Mouse (Mus musculus) neural tube, embryonic 14.5 days (tissue): ENCODE data around the gene Tmem167b. TPM values are rescaled to one million over a fixed set of nuclear protein-coding genes. Genes with fewer than 3 reads are reported as not detected.
"Not testable (repeated sequence)": the region's sequence is repeated elsewhere in the genome, so short reads cannot be mapped to it uniquely, and the experiment has no call there.

ENCODE experiments used
- ATAC-seq: fragments of 200-750 bp; cut with Nextera tagmentation; 2 replicates; pipeline ENCODE4 v1.8.0; 2017; ENCODE audit warnings: low read depth, mild to moderate bottlenecking, moderate TSS enrichment, moderate library complexity
- H3K27ac ChIP-seq: fragments of 300-500 bp; sonication (generic); 2 replicates; pipeline ENCODE4 v1.5.1; 2014; ENCODE audit warnings: low read depth, mild to moderate bottlenecking, control low read depth, low read length, moderate library complexity, mixed read lengths
- H3K27me3 ChIP-seq: fragments of 300-500 bp; sonication (generic); 2 replicates; pipeline ENCODE4 v1.6.1; 2014; ENCODE audit warnings: low read length; ENCODE audit not compliant: control insufficient read depth, insufficient read depth
- H3K36me3 ChIP-seq: fragments of 300-500 bp; sonication (generic); 2 replicates; pipeline ENCODE4 v1.6.1; 2014; ENCODE audit warnings: low read length, mixed read lengths; ENCODE audit not compliant: control insufficient read depth, insufficient read depth
- H3K4me1 ChIP-seq: fragments of 300-500 bp; sonication (generic); 2 replicates; pipeline ENCODE4 v1.6.1; 2014; ENCODE audit warnings: low read length; ENCODE audit not compliant: control insufficient read depth, insufficient read depth
- H3K4me2 ChIP-seq: fragments of 300-500 bp; sonication (generic); 2 replicates; pipeline ENCODE4 v1.6.1; 2014; ENCODE audit warnings: mild to moderate bottlenecking, low read depth, low read length, control low read depth
- H3K4me3 ChIP-seq: fragments of 300-500 bp; sonication (generic); 2 replicates; pipeline ENCODE4 v1.5.1; 2014; ENCODE audit warnings: low read depth, low read length, control low read depth, mixed read lengths
- H3K9ac ChIP-seq: fragments of 300-500 bp; sonication (generic); replicated peaks from 2 replicates; pipeline ENCODE4 v1.6.1; 2014; ENCODE audit warnings: low read depth, mild to moderate bottlenecking, control low read depth, low read length, mixed read lengths
- H3K9me3 ChIP-seq: fragments of 300-500 bp; sonication (generic); 2 replicates; pipeline ENCODE4 v1.6.1; 2016; ENCODE audit warnings: low read length; ENCODE audit not compliant: control insufficient read depth
- WGBS: fragments of 180-500 bp; shearing (Covaris S2); extraction: QIAGEN DNeasy Blood & Tissue Kit; methylation state at CpG from one replicate; pipeline ENCODE4 v1.1.7; 2014; 5-methylcytosine and 5-hydroxymethylcytosine counted together
- polyA plus RNA-seq: library from polyadenylated mRNA; unstranded; fragments of >200 nt; fragmentation: Nextera tagmentation; extraction: Ambion mirVana; gene quantifications from 2 replicates; pipeline ENCODE4 v1.2.1, GENCODE M21; 2014

Tmem167b gene
- polyA plus RNA-seq, 1 experiment from 2014 or later: 47.1 TPM

DNA sequence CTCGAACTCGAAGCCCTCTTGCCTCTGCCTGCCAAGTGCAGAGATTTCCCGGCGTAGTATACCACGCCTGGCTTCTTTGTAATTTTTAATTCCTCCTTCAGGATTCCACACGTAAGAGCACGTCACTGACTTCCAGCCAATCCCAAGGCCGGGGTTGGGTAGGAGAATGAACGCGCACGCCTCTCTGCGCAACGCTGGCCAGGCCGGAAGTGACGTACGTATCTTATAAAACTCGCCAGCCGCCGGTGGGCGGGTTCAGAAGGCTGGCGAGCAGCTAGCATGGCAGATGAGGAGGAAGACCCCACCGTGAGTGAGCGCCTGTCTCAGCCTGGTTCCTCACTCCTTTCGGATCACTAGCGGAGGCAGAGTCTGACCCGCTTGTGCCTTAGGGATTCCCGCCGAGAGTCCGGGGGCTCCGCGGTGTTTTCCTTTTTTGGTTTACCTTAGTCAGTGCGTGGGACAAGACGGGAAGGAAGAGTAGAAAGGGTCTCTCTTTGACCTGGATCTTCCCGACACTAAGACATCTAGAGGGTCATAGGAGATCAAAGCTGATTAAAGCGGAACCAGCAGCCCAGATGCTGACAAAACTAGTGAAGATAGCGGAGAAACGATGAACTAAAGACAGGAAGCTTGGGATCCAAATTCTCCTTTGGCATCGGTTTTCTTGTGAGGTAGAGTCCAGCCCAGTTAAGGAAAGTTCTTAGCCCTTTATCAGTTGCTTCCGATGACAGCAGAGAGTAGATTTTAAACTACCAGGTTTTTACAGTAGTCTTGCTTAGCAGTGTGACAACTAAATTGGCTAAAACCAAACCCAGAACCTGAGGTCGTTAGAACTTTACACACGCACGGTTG, 9.4 kb upstream of the Tmem167b start, which contains the start of gene Taf13:
TSS of gene Taf13 (plus strand) at position 256 of the 852 bp plus-strand sequence.
- H3K9ac ChIP-seq: peak within 1 kb of the TSS; percentile 72
- under 1% methylated on average over 42 of the region's 42 CpGs for WGBS
- H3K27me3 ChIP-seq: no peaks in the 10 kb centered on the region
- H3K36me3 ChIP-seq: no peaks in the 10 kb centered on the region
- no peaks in the 10 kb centered on the region for H3K9me3 ChIP-seq
- H3K4me2 ChIP-seq: peak within 1 kb of the TSS; percentile 67
- peak within 1 kb of the TSS; percentile 66 for H3K27ac ChIP-seq
- H3K4me3 ChIP-seq: peak within 1 kb of the TSS; percentile 58
- ATAC-seq: peak; percentile 98
- peaks cover 16% of the 10 kb centered on the region for H3K4me1 ChIP-seq

DNA sequence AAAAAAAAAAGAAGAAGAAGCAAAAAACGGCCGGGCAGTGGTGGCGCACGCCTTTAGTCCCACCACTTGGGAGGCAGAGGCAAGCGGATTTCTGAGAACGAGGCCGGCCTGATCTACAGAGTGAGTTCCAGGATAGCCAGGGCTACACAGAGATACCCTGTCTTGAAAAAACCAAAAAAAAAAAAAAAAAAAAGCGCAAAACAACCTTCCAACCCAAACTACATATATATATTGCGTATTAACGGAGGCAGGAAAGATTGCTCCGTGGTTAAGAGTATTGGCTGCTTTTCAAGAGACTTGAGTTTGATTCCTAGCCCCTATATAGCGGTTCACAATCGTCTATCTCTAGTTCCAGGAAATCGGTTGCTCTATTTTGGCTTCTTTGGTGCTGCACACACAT, 8.5 kb upstream of the Tmem167b start:
- peak overlapping the region; percentile 65; the same call in 1 of the 2 replicates for H3K27ac ChIP-seq
- H3K27me3 ChIP-seq: no peaks in the 10 kb centered on the region
- no peaks in the 10 kb centered on the region for H3K36me3 ChIP-seq
- 88% methylated on average over 14 of the region's 14 CpGs for WGBS
- ATAC-seq: no peak
- 0 out of 2 replicates have a peak overlapping the region, but pooled peaks have one; percentile 58 for H3K4me3 ChIP-seq
- H3K9ac ChIP-seq: no peak overlapping the region
- H3K4me1 ChIP-seq: peaks cover 16% of the 10 kb centered on the region
- H3K4me2 ChIP-seq: peak overlapping the region; percentile 67; the same call in 1 of the 2 replicates
- no peaks in the 10 kb centered on the region for H3K9me3 ChIP-seq

DNA sequence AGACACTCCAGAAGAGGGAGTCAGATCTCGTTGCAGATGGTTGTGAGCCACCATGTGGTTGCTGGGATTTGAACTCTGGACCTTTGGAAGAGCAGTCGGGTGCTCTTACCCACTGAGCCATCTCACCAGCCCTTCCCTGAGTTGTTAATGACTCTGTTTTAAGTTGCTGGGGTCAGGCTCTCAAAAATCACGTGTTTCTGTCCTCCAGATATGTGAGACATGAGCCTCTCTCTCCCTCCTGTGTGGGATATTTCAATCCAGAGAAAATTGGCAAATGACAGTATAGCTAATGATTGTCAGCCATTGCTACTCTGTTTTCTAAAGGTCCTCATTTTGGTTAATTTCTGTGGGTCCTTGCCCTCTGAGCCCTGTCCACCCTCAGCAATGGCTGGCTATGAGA, 7.4 kb upstream of the Tmem167b start:
- not testable (repeated sequence) for ATAC-seq, H3K4me3 ChIP-seq, H3K27me3 ChIP-seq, H3K36me3 ChIP-seq, H3K27ac ChIP-seq, H3K9ac ChIP-seq, H3K9me3 ChIP-seq, H3K4me2 ChIP-seq
- H3K4me1 ChIP-seq: peaks cover 16% of the 10 kb centered on the region
- 71% methylated on average over 2 of the region's 3 CpGs for WGBS

DNA sequence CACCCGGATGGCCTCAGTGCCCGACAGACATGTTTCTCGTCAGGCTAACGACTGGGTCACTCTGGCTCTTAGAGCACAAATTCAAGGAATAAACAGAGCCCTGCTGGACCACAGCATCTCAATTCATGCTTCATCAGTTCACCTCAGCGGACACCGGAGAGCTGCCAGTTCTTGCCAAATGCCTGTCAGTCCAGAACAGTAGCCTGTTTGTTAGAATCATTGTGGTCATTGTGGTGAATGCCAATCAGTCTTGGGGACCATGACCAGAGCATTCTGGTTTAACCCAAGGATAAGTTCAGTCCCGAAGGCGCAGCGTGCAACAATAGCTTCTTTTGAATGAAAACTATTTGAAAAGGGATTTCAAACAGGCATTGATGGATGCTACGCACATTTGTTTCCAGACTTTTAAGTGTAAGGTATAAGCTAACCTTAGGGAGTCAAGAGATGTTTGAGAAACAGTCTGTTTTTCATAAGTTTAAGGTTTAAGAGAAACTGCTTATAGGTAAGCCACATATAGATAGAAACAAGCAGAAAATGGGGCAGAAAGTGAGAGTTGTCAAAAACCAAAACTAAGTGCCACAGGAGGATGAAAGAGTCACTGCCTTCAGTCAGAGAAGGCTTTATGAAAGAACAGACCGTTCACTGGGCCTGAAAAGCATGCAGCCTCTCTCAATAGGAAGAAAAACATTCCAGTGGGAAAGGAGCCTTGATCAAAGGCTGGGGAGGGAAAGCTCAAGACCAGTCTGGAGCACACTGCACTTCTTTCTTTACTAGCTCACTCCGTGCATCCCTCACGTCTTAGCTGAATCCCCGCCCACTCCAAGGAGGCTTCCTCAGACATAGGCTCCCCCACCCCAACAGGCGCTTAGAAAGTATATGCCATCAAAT, 6.0 kb upstream of the Tmem167b start:
- Histone ChIP-seq H3K27me3 (no peaks in the 10 kb centered on the region), H3K36me3 (no peaks in the 10 kb centered on the region), H3K4me3 (no peak overlapping the region), H3K9ac (no peak overlapping the region), H3K9me3 (no peaks in the 10 kb centered on the region), H3K4me2 (no peak overlapping the region), H3K4me1 (peaks cover 10% of the 10 kb centered on the region), H3K27ac (0 out of 2 replicates have a peak overlapping the region, but pooled peaks have one; percentile 35)
- ATAC-seq: no peak
- WGBS: 12% methylated on average over 15 of the region's 15 CpGs

GRCm38 (mm10) chr3:108563309-108563708, 1.0 kb upstream of the Tmem167b start:
- Histone ChIP-seq H3K9ac (peak overlapping the region; percentile 37), H3K4me1 (peaks cover 10% of the 10 kb centered on the region; the same call in 1 of the 2 replicates), H3K9me3 (no peaks in the 10 kb centered on the region), H3K4me2 (peak overlapping the region; percentile 79), H3K4me3 (peak overlapping the region; percentile 80), H3K36me3 (0 out of 2 replicates have a peak, but pooled peaks cover under 1% of the 10 kb centered on the region), H3K27me3 (no peaks in the 10 kb centered on the region), H3K27ac (peak overlapping the region; percentile 90)
- WGBS: 6% methylated on average over 4 of the region's 4 CpGs
- peak; percentile 17; the same call in 1 of the 2 replicates for ATAC-seq

GRCm38 (mm10) chr3:108562777-108563271, 558 bp upstream of the Tmem167b start:
- Histone ChIP-seq H3K27ac (peak overlapping the region; percentile 90), H3K9ac (peak overlapping the region; percentile 37), H3K36me3 (peaks cover 6% of the 10 kb centered on the region; the same call in 1 of the 2 replicates), H3K4me2 (peak overlapping the region; percentile 79), H3K9me3 (no peaks in the 10 kb centered on the region), H3K4me1 (peaks cover 10% of the 10 kb centered on the region; the same call in 1 of the 2 replicates), H3K4me3 (peak overlapping the region; percentile 80), H3K27me3 (no peaks in the 10 kb centered on the region)
- WGBS: 14% methylated on average over 15 of the region's 15 CpGs
- peak; percentile 73 for ATAC-seq

- no peak overlapping the region for H3K4me3 ChIP-seq
- H3K36me3 ChIP-seq: peaks cover 6% of the 10 kb centered on the region; the same call in 1 of the 2 replicates
- no peaks in the 10 kb centered on the region for H3K27me3 ChIP-seq
- no peak overlapping the region for H3K9ac ChIP-seq
- H3K27ac ChIP-seq: no peak overlapping the region
- 94% methylated on average over 4 of the region's 4 CpGs for WGBS
- no peak overlapping the region for H3K4me2 ChIP-seq
- peaks cover 10% of the 10 kb centered on the region for H3K4me1 ChIP-seq
- ATAC-seq: no peak
- H3K9me3 ChIP-seq: no peaks in the 10 kb centered on the region
These were observed 4.4 kb downstream of the Tmem167b start for GRCm38 (mm10) chr3:108557888-108558287.

DNA sequence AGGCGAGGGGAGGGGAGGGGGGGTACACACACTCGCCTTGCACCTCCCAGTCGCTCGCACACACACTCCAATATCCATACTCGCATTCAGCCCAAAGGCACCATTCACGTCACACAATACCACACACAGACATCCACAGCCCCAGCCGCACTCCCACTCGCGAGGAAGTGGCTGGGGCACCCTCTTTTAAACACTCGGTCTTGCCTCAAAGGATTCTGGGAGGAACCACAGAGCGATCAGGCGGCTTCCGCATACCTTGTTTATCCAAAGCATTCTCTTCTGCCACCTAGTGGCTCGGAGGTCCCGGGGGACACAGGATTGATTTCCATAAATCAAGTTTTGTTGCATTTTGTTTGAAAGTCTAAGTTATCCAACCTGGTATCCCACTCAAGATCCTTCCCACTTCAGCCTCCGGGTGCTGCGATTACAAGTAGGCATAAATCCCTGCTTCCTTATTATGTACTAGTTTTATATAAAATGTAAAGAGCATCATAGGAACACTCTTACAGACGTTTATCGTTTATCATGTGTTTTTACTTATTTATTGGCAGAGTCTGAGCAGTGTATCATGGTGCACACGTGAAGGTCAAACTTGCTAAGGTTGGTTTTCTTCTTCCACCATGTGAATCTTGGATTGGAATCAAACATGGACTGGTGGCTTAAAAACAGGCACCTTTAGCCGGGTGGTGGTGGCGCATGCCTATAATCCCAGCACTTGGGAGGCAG, 7.5 kb downstream of the Tmem167b start:
- WGBS: 18% methylated on average over 22 of the region's 22 CpGs
- H3K9ac ChIP-seq: peak overlapping the region; percentile 93
- peaks cover 4% of the 10 kb centered on the region for H3K4me1 ChIP-seq

More for the DNA sequence above, 7.5 kb downstream of the Tmem167b start:
- Histone ChIP-seq H3K4me2 (peak overlapping the region; percentile 57), H3K36me3 (peaks cover 6% of the 10 kb centered on the region; the same call in 1 of the 2 replicates), H3K9me3 (no peaks in the 10 kb centered on the region), H3K27ac (peak overlapping the region; percentile 87), H3K27me3 (no peaks in the 10 kb centered on the region), H3K4me3 (peak overlapping the region; percentile 65)
- ATAC-seq: peak; percentile 97
